Mouse (Mus musculus): ENCODE measurements around the gene Arhgap21. TPM values are rescaled to one million over a fixed set of nuclear protein-coding genes. Genes with fewer than 3 reads are reported as not detected.
A peak's percentile ranks its signal among the peaks of the same experiment; 100 is the strongest.

Gene Arhgap21
- 4.9 and 12.6 TPM in 2 replicates for polyA plus RNA-seq (2012; rRNA removed)

- Histone ChIP-seq H3K27me3 (ENCODE audit: control insufficient read depth, insufficient read depth, low read length) (no peaks in the 10 kb centered on the region), H3K4me1 (ENCODE audit: control insufficient read depth, insufficient read depth, insufficient read length, low read length) (peaks cover 2% of the 10 kb centered on the region; the same call in 1 of the 2 replicates), H3K4me3 (ENCODE audit: low read depth, low read length) (peak within 1 kb of the TSS; percentile 94), H3K36me3 (ENCODE audit: control insufficient read depth, insufficient read depth, low read length) (no peaks in the 10 kb centered on the region), H3K27ac (ENCODE audit: insufficient read depth, low read depth, low read length) (peak within 1 kb of the TSS; percentile 95)
- TF ChIP-seq CTCF (IDR thresholded peaks at IDR 0.05; ENCODE audit: extremely low read depth, insufficient read length, insufficient replicate concordance, low read depth, low read length) (no peak), POLR2A (IDR thresholded peaks at IDR 0.05; ENCODE audit: low read depth, low read length) (peak; percentile 41; the same call in 1 of the 2 replicates)
- under 1% methylated on average over 94 of the region's 102 CpGs for WGBS
Observed at GRCm38 (mm10) chr2:20968441-20969200, at the start of gene Arhgap21. Arhgap21 (minus strand) TSS chr2:20968881.

DNA sequence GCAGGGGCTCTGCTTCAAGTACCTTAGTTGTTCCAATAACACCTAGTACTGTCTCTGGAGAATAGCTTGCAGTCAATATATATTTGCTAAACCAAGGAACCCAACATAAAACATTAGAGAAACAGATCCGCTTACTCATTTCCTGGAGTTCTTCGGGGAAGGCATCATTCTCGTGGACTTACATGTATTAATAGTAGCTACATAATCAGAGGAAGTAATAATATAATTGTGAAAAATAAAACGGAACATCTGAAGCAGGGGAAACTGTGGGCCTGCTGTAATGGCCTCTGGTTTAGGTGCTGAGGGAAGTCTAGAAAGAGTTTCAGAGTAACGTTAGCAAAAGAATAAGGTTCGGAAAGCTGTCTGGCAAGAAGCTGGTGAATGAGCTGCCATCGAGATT lies 47.9 kb upstream of the Arhgap21 start:
- WGBS = 73% methylated on average over 7 of the region's 7 CpGs
- H3K36me3 ChIP-seq (ENCODE audit: control insufficient read depth, insufficient read depth, low read length) = no peaks in the 10 kb centered on the region
- no peak overlapping the region for H3K27ac ChIP-seq (ENCODE audit: insufficient read depth, low read depth, low read length)
- no peak overlapping the region for H3K4me3 ChIP-seq (ENCODE audit: low read depth, low read length)
- H3K27me3 ChIP-seq (ENCODE audit: control insufficient read depth, insufficient read depth, low read length) = no peaks in the 10 kb centered on the region
- no peak for TF ChIP-seq POLR2A (IDR thresholded peaks at IDR 0.05; ENCODE audit: low read depth, low read length)
- TF ChIP-seq CTCF (IDR thresholded peaks at IDR 0.05; ENCODE audit: extremely low read depth, insufficient read length, insufficient replicate concordance, low read depth, low read length) = no peak
- H3K4me1 ChIP-seq (ENCODE audit: control insufficient read depth, insufficient read depth, insufficient read length, low read length) = no peaks in the 10 kb centered on the region

DNA sequence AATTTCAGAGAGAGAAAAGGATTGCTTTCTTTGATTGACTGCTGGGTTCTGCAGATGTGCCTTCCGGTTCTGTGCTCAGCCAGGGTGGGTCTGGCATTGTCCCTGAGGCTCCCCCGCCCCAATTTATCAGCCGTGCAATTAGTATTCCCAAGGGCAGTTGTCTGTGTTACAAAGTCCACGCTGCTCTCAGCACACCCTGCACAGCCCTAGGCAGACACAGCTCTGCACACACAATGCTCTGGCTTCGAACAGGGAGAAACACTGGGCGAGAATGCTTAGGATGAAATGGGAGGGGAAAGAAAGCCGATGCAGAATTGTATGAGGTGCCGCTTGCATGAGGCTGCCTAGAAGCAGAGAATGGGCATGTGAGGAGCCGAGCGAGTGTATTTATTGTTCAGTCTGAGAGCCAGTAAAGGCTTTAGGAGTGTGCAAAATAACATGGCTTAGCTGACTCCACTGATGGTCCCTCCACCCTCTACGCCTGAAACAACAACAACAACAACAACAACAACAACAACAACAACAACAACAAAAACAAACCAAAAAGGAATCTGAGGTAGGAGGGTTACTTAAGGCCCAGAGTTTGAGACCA lies 42.2 kb upstream of the Arhgap21 start:
- WGBS = 35% methylated on average over 11 of the region's 11 CpGs
- Histone ChIP-seq H3K4me3 (ENCODE audit: low read depth, low read length) (no peak overlapping the region), H3K36me3 (ENCODE audit: control insufficient read depth, insufficient read depth, low read length) (no peaks in the 10 kb centered on the region), H3K27ac (ENCODE audit: insufficient read depth, low read depth, low read length) (no peak overlapping the region), H3K27me3 (ENCODE audit: control insufficient read depth, insufficient read depth, low read length) (no peaks in the 10 kb centered on the region), H3K4me1 (ENCODE audit: control insufficient read depth, insufficient read depth, insufficient read length, low read length) (peaks cover 6% of the 10 kb centered on the region; the same call in 1 of the 2 replicates)
- TF ChIP-seq POLR2A (IDR thresholded peaks at IDR 0.05; ENCODE audit: low read depth, low read length) = no peak
- no peak for TF ChIP-seq CTCF (IDR thresholded peaks at IDR 0.05; ENCODE audit: extremely low read depth, insufficient read length, insufficient replicate concordance, low read depth, low read length)

GRCm38 (mm10) chr2:21010219-21010618 lies 41.5 kb upstream of the Arhgap21 start:
- no peaks in the 10 kb centered on the region for H3K36me3 ChIP-seq (ENCODE audit: control insufficient read depth, insufficient read depth, low read length)
- H3K4me1 ChIP-seq (ENCODE audit: control insufficient read depth, insufficient read depth, insufficient read length, low read length) = peaks cover 6% of the 10 kb centered on the region; the same call in 1 of the 2 replicates
- H3K27me3 ChIP-seq (ENCODE audit: control insufficient read depth, insufficient read depth, low read length) = no peaks in the 10 kb centered on the region
- TF ChIP-seq CTCF (IDR thresholded peaks at IDR 0.05; ENCODE audit: extremely low read depth, insufficient read length, insufficient replicate concordance, low read depth, low read length) (no peak), POLR2A (IDR thresholded peaks at IDR 0.05; ENCODE audit: low read depth, low read length) (no peak)
- H3K27ac ChIP-seq (ENCODE audit: insufficient read depth, low read depth, low read length) = no peak overlapping the region
- 88% methylated on average over 9 of the region's 9 CpGs for WGBS
- H3K4me3 ChIP-seq (ENCODE audit: low read depth, low read length) = no peak overlapping the region

GRCm38 (mm10) chr2:21009258-21010140 lies 40.8 kb upstream of the Arhgap21 start:
- Histone ChIP-seq H3K4me3 (ENCODE audit: low read depth, low read length) (no peak overlapping the region), H3K27me3 (ENCODE audit: control insufficient read depth, insufficient read depth, low read length) (no peaks in the 10 kb centered on the region), H3K36me3 (ENCODE audit: control insufficient read depth, insufficient read depth, low read length) (no peaks in the 10 kb centered on the region), H3K4me1 (ENCODE audit: control insufficient read depth, insufficient read depth, insufficient read length, low read length) (peaks cover 6% of the 10 kb centered on the region; the same call in 1 of the 2 replicates), H3K27ac (ENCODE audit: insufficient read depth, low read depth, low read length) (no peak overlapping the region)
- WGBS = 38% methylated on average over 16 of the region's 16 CpGs
- TF ChIP-seq POLR2A (IDR thresholded peaks at IDR 0.05; ENCODE audit: low read depth, low read length) (no peak), CTCF (IDR thresholded peaks at IDR 0.05; ENCODE audit: extremely low read depth, insufficient read length, insufficient replicate concordance, low read depth, low read length) (no peak)

DNA sequence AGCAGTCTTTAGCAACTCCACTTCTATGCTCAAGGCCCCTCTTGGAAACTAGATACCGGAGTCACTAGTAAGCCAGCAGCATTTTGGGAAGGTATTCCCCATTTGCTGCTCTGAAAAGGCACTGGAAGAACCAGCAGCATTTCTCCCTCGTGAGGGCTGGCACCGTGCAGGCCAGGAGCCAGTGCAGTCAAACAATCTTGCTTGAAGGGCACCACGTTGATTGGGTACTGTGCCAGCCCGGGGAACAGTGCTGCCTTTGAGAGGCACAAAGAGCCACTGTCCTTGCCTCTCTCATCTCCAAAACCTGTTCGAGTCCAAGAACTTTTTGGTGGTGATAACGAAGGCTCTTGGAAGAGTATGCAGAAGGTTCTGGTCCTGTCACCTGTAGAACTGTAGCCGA lies 33.9 kb upstream of the Arhgap21 start:
- Histone ChIP-seq H3K27me3 (ENCODE audit: control insufficient read depth, insufficient read depth, low read length) (no peaks in the 10 kb centered on the region), H3K36me3 (ENCODE audit: control insufficient read depth, insufficient read depth, low read length) (no peaks in the 10 kb centered on the region), H3K4me1 (ENCODE audit: control insufficient read depth, insufficient read depth, insufficient read length, low read length) (no peaks in the 10 kb centered on the region), H3K4me3 (ENCODE audit: low read depth, low read length) (no peak overlapping the region), H3K27ac (ENCODE audit: insufficient read depth, low read depth, low read length) (no peak overlapping the region)
- 77% methylated on average over 8 of the region's 8 CpGs for WGBS
- TF ChIP-seq POLR2A (IDR thresholded peaks at IDR 0.05; ENCODE audit: low read depth, low read length) = no peak
